Mouse (Mus musculus): ENCODE results near the gene Slc1a2.

Gene Slc1a2

DNA sequence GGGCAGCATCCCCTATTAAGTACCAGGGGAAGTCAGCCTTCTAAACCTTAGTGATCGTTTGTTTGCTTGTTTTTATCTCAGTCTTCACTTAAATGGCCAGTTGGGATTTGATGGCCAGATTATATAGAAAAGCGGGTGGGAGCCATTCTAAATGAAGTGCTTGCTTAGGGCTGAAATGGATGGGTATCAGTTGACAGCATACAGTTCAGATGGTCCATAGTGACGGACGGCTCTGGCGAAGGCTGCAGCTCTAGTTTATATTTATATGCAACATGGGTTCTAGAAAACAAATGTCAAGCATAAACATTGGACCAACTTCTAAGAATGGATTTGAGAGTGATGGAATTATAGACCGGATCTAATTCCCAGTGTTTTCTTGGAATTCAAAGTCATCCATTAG lies 9.5 kb downstream of the Slc1a2 start:
- DNase-seq = no peak

DNA sequence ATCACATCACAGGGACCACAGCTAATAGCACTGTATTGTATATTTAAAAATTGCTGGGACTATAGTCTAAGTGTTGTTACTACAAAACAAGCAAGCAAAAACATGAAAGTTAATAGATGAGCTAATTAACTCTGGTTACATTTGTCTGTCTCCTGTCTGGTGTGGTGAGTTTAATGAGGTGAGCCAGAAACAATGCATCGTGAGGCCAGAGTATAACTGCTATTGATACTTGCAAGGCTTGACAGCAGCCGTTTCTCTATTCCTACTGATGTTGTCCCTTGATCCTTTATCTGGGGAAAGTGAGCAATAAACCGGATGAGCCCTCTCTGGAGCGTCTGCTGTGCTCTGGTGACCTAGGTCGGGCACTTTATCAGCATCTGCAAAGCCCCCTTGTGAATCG lies 11.1 kb downstream of the Slc1a2 start:
- DNase-seq = no peak

DNA sequence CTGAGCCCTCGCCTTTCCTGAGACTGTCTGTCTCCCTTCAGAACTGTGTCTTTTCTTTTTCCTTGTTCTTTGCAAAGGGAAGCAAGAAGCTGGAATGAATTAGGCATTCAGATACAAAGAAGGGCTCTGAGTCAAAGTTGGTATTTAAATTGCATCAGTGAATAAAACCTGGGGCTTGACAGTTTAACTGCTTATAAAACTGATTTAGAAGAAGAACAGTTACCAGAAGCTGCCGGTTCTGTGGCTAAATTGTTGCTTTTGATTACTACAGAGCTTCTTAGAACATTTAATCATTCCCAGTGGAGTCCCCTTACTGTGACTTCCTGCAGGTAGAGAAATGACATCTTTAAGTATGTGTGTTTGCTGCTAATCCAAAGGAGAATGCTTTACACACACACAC lies 16.1 kb downstream of the Slc1a2 start:
- no peak for DNase-seq

DNA sequence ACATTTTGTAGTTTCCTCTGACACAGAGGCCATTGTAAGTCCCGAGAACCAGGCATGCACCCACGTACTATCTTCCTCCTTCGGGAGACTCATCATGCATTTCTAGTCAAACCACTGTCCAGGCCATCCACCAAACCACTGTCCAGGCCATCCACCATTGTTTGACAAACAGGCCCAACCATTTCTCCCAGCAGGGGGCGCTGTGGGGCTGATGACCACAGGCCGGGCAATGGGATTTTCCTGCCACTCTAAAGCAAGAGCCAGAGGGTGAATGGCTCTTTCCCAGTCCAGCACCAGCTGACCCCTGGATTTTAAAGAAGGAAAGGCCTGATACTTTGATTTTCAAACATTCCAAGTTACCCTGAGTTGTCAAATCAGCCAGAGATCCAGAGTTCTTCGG lies 16.8 kb downstream of the Slc1a2 start:
- DNase-seq = peak; percentile 52

DNA sequence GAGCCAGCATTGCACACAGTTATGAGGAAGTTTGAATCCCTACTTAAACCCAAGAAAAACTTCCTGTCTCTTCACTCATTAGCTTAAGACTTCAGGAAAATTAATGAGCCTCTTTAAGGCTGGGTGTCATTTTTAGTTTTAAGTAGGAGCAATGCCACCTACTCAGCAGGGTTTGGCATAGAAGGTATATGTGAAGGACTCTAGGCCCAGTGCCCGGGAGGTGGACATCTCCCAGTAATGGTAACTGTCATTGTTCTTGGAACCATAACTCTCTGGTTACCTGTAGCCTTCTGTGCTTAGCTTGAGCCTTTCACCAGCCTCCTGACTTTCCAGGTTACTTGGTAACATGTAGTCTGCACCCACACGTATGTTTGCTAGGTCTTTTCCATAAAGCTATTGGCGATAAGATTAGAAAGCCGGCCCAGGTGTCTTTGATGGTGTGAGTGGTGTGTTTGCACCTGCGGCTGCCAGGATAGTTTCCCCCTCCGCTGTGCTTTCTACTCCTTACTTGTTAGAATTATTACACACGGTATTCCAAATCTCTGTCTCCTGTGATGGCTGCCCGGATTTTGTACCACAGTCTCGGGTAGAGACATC lies 18.4 kb downstream of the Slc1a2 start:
- DNase-seq = no peak

DNA sequence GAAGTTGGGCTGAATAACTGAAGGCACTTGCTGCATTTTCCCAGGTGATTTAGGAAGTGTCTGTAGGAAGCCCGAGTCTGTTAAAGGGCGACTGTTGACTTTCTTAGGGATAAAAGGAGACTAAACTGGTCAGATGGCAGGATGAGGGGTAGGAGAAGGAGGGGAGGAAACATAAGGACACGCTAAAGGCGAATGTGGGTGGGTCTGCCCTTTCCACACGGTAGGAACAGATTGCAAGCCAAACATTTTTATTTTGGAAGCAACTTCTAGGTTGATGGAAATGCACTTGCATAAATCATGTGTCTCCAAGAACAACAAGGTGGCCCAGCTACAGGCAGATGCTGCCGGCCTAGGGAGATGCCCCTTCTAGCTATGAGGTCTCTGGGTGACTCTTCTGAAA lies 18.9 kb downstream of the Slc1a2 start:
- DNase-seq = no peak

DNA sequence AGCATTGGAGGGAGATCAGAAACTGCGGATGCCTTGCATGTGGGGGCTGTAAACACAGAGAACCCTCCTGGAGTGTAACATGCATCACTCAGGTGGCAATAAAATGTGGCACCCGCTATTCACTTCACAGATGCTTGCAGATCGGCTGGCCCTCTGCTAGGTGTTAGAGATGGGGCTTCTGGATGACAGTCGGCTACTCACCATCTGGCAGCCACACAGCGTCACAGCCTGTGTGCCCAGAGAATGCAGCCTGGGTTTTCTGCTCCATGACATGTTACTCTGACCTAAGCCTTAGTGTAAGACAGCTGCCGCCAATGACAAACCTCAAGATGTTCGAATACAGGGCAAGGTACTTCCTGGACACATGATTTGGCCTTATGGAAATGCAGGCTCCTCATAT lies 22.9 kb downstream of the Slc1a2 start:
- DNase-seq = no peak

DNA sequence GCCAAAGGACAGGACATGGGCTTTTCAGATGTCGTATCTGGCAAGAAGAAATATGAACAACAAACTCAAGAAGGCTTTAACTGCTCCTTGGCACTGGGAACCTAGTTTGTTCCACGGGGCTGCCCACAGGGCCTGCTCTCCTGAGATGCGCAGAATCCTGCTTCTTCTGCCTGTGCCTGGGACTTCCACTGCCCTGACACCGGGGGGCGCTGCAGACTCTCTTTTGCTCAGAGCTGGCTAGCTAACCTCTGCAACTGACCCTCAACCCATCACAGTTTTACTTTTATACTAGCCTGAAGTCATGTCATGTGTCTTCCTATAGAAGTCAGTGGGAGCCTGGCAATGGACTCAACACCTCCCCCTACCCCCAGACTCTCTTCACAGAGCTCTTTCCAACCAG lies 23.7 kb downstream of the Slc1a2 start:
- DNase-seq = peak; percentile 41

DNA sequence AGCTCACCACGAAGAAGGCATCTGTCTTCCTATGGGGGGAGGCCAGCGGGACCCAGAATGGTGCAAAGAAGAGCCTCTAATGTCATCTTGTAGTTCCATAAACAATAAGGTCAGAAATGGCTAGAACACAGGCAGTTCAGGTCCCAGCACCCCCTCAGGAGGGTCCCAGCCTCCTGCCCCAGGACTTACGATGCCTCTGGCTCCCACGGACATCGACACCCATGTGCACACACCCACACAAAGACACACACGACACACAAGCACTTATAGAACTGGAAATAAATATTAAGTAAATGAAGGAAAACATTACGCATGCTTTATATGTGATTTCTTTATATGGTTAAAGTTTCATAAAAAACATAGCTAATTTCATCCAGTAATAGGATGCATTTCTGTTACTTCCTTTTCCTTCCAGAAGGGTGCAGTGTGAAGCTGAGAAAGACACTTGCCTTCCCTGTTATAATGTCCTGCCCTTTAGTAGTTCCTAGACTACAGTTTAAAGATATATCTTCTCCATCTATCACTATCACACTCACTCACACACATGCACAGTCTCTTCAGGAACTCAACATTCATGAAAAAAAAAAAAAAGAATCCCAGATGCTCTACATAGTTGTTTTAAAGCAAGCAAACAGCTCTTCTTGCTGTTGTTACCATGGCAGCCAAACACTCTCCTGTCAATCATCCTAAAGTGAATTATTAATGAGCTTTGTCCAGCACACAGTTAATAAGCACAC lies 27.1 kb downstream of the Slc1a2 start:
- no peak for DNase-seq

DNA sequence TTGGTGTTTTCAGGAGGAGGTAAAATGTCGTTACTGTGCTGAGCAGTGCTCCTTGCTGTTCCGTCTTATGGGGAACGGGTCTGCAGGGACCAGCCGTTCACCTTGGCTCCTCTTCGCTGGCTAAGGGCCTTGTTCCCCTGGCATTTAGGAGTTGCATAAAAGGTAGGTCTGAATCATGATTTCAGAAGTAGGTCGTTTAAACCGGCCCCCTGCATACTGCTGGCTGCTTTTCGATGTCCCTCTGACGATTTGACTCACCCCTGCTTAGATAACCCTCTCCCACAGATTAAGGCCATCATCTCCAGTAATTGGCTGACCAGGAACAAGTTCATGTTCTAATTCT lies 27.6 kb downstream of the Slc1a2 start:
- DNase-seq = no peak

DNA sequence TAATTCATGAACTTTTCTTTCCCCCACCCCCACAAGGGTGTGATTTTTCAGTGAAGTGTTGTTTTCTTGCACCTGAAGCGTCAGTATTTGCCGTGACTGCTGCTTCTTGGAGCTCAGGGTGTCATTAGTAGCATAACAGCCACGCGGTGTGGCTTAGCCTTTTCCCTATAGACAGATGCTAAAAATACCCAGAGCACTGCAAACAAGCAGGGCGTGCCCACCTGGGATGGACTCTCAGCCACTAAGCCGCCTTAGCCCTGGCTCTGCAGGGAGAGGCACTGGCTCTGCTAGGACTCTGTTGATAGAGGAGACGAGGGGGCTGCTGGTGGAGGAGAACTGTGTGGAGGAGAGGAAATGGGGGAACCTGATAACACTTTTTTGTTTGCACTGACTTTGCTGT lies 35.1 kb downstream of the Slc1a2 start:
- DNase-seq = no peak

DNA sequence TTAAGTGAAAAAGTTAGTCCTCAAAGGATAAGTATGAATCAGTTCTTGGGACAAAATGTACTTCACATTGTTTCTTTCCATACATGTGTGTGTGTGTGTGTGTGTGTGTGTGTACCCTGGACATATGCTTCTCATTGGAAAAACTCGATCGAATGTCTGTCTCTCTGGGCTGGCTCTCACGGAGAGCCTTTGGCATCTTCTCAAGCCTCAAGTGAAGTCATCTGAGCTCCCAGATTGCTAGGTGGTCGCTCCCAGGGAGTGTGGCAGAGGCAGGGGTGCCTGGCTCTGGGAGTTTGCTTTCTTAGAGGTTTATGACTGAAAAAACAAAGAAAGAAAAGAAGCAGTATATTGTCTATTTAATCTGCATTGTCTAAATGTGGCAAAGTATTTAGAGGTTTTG lies 36.3 kb downstream of the Slc1a2 start:
- no peak for DNase-seq

DNA sequence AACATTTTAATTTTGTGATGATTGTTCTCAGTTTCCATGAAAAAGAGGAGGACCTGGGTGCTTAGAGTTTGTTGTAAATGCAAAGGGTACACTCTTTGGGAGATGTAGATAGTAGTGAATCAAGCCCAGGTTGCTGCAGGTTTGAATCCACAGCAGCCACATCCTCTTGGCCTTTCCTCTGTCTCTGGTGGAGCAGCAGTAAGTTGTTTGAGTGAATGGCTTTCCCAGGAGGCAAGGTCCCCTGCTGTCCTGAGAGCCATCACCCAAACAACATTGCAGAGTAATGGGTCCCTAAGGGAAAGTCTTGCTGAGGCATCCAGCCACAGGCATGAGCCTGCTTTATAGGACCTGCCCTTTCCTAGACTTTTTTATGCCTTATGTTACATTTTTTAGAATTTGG lies 37.1 kb downstream of the Slc1a2 start:
- DNase-seq = no peak

DNA sequence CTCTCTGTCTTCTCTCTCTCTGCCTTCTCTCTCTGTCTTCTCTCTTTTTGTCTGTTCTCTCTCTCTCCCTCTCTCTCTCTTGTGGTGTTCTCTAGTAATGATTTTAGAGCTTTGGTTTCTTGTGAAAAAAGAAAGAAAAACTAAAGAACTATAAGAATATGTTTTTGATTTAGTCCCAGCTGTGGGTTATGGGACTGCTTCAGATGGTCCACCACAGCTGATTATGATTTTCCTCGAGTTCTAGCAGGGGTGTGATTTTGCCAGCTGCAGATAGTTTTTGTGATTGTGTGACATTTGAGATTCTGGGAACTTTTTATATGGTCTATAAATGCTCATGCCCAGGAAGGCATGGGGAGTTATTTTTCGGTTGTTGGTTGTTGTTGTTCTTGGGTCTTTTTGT lies 39.3 kb downstream of the Slc1a2 start:
- no peak for DNase-seq

DNA sequence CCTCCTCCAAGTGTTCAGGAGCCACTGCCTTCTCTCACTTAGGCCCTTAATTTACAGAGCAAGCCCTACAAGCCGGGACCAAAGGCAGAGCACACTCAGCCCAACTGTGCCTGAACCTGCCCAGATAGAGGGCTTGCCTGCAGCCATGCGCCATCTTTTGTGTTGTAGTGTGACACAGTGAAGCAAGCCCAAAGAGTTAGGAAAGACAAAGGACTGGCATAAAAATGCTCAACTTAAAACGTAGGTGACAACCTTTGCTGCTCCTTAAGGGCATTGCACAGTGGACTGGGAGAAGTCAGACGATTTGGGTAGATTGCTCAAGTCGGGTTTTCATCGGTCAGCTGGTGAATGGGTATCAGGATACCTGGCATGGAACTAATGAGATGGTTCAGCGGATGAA lies 41.5 kb downstream of the Slc1a2 start:
- DNase-seq = no peak

DNA sequence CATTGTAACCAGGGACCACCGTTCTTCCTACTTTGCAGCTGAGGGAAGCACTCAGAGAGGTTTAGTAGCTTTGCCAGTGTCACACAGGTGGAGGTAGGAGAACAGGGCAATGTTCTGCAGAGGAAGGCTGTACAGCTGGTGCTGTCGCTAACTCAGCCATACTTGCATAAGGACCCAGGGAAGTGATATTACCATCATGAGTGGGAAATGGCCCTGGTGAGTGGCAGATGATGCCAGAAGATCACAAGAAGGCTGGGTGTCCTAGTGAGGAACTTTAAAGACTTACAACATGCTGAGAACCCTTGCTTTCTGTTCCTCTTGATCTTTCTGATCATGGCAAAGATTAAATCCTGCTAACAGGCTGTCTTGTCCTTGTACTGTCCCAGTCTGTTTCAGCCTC lies 42.2 kb downstream of the Slc1a2 start:
- DNase-seq = no peak

DNA sequence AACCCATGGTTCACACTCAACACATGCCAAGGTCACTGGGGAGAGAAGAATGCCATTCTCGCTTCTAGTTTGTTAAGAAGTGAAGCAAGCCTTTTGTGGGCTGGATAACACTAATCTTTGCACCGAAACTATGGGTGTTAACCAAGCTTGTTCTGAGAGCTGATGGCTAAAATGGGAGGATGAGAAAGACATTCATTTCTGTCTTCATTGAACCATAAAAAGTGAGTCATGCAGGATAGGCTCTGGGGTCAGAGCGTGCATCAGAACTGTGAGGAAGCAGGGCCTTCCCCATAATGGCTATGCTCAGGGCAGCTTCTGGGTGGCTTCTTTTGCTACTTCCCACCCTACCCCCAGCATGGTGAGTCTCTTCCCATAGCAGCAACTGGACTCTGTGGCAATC lies 42.9 kb downstream of the Slc1a2 start:
- DNase-seq = no peak

DNA sequence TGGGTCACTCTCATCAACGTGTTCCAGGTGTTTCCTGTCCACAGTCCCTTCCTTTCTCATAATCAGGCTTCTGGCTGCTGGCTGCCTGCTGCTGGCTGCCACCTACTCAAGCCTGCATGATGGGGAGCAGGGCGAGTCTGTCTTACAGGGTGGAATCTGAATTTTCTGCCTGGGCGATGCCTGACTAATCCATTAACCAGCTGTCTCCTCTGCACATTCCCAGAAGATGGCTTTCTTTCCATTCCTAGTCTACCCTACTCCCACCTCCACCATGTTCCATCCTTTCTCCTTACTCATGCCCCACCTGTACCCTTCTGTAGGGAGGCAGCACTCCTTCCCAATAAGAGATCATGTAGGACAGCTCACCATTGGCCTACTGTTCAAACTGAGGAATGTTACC lies 45.1 kb downstream of the Slc1a2 start:
- DNase-seq = no peak

DNA sequence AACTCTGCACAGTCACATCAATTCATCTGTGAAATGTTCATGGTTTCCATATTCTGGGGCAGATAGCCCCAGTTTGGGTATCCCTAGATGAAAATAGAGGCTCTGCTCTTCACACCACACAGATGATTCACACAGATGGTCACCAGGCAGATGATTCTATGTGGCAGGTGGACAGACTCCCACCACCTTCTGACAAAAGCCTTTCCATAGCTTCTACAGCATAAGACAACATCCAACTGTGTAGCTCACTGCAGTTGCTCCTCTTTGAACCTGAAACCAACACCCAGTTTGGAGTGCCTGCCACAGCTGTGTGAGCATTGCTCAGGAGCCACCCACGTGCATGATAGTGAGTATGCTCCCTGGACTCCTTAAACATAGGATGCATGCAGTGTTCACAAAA lies 46.3 kb downstream of the Slc1a2 start:
- no peak for DNase-seq

DNA sequence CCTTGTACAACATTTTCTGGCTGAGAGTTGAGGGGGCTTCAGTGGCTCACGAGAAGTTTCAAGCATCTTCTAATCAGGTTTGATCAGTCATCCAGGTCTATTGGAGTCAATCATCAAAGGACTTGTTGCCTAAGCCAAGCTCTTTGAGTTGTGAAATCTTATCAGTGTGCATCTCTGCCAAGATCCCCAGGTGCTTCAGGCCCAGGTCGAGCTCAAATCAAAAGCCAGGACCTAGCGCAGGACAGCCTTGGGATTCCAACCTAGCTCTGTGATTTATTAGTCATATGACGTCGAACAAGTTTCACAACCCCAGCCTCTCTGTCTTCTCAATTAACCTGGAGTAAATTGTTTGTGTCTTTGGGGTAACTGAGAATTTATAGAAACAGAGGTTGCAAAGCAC lies 53.1 kb downstream of the Slc1a2 start:
- no peak for DNase-seq

DNA sequence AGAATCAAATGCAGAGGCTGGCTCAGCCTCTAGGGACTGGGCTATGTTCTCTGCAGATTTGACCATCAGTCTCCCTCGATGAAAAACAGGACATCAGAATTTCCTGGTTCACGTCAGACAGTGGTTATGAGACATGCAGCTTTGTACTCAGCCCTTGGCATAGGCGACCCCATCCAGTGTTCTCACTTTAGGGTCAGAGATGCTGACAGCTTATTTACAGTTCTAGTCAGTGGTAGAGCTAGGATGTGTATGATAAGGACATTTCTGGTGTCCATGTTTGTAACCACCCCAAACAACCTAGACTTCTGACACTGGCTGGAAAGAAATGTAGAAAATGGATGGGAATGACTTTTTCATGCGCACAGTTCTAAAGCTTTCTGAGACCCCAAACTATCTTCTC lies 53.6 kb downstream of the Slc1a2 start:
- DNase-seq = no peak

DNA sequence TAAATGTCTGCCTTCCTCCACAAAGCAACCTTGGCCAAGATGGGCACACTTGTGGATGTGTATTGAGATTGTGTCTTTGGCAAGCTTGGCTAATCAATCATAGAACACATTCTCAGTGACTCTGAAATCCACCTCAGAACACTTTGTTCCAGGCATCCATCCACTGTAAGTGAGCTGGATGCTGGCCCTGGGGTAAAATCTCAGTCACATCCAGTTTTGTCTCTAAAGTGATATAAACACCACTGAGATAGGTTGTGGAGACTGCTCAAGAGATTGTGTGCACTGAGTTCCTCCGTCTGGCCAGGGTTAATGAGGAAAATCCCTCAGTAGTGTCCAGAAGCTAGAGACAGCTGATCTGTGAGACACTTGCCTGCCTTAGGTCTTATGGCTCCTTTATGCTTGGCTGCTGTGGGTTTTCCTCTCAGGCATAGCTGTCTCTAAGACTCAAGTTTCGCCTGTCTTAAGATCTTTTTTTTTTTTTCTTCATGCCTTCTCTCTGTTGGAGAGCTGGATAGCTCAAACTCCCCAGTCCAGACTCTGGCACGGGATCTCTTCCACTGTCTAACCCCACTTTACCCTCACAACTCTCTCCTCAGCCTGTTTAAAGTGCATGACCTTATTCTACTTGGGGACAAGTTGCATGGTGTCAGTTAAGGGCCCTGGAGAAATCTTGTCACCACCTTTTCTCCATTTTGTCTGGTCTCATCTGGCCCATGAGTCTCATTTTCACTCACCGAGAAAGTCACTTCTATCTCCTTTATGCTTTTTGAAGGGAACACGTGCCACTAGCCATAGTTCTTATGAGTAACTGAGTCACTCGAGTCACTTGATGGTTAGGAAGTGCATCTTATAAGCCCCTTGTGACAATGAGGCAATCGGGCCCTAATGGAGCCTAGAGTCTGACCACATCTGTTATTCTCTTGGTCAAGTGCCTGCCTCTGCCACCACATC lies 54.5 kb downstream of the Slc1a2 start:
- DNase-seq = no peak

DNA sequence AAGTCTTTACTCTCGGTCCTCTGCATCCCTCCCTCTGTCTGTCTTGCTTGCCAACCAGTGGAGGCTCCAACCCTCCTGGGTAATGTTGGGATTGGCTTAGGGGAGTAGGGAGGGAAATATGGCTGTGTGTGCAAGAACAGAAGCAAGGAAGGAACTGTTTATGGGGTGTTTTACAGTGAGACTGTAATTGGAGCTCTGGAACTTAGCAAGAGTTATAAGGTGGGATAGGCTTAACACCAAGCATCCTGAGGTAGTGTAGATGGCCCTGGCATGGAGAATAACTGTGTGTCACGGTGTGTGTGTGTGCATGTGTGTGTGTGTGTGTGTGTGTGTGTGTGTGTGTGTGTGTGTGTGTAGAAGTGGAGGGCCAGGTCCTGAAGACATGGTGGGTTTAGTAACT lies 55.9 kb downstream of the Slc1a2 start:
- no peak for DNase-seq

DNA sequence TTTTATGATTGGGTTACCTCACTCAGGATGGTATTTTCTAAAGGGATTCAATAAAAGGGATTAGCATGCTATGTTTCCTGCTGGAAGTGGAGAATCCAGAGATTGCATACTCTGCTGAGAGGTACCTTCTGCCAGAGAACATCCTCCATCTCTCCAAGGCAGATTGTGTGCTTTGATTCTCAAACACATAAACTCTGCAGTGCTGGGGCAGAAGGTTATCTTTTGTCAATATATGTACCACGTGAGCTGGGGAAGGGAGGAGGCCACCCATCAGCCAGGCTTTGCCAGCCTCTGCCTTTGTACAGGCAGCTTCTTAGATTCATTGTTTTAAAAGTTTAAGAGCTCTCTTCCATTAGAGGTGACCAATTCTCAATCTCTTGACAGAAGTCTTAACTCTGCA lies 57.3 kb downstream of the Slc1a2 start:
- DNase-seq = no peak
